Mouse (Mus musculus) midbrain, embryonic 11.5 days (tissue): ENCODE results near the gene Sec63. TPM values are rescaled to one million over a fixed set of nuclear protein-coding genes. Genes with fewer than 3 reads are reported as not detected.

ENCODE experiments used
- ATAC-seq: fragments of 200-750 bp; cut with Nextera tagmentation; 2 replicates; pipeline ENCODE4 v1.8.0; 2017; ENCODE audit warnings: moderate TSS enrichment, moderate library complexity; ENCODE audit not compliant: low FRiP score
- DNase-seq: peaks from one replicate; pipeline ENCODE4 v3.0.0; 2015; ENCODE audit warnings: low spot score; ENCODE audit errors: missing footprints
- H3K27ac ChIP-seq: fragments of 300-500 bp; sonication (generic); 2 replicates; pipeline ENCODE4 v1.5.1; 2014; ENCODE audit warnings: low read depth, low read length
- H3K27me3 ChIP-seq: fragments of 300-500 bp; sonication (generic); 2 replicates; pipeline ENCODE4 v1.6.1; 2014; ENCODE audit warnings: mild to moderate bottlenecking, low read length, moderate library complexity, mixed read lengths; ENCODE audit not compliant: control insufficient read depth, insufficient read depth
- H3K36me3 ChIP-seq: fragments of 300-500 bp; sonication (generic); 2 replicates; pipeline ENCODE4 v1.6.1; 2014; ENCODE audit warnings: mild to moderate bottlenecking, low read length, moderate library complexity, mixed read lengths; ENCODE audit not compliant: control insufficient read depth, insufficient read depth
- H3K4me1 ChIP-seq: fragments of 300-500 bp; sonication (generic); 2 replicates; pipeline ENCODE4 v1.6.1; 2014; ENCODE audit warnings: low read length; ENCODE audit not compliant: control insufficient read depth, insufficient read depth
- H3K4me2 ChIP-seq: fragments of 300-500 bp; sonication (generic); 2 replicates; pipeline ENCODE4 v1.6.1; 2014; ENCODE audit warnings: mild to moderate bottlenecking, moderate library complexity
- H3K4me3 ChIP-seq: fragments of 300-500 bp; sonication (generic); 2 replicates; pipeline ENCODE4 v1.5.1; 2014; ENCODE audit warnings: low read depth, low read length
- H3K9ac ChIP-seq: fragments of 300-500 bp; sonication (generic); 2 replicates; pipeline ENCODE4 v1.6.1; 2014; ENCODE audit warnings: low read length
- H3K9me3 ChIP-seq: fragments of 300-500 bp; sonication (generic); 2 replicates; pipeline ENCODE4 v1.6.1; 2016; ENCODE audit warnings: low read length; ENCODE audit not compliant: control insufficient read depth
- WGBS: fragments of 180-500 bp; shearing (Covaris S2); extraction: QIAGEN DNeasy Blood & Tissue Kit; methylation state at CpG from one replicate; pipeline ENCODE4 v1.1.7; 2014; 5-methylcytosine and 5-hydroxymethylcytosine counted together
- polyA plus RNA-seq: library from polyadenylated mRNA; unstranded; fragments of >200 nt; fragmentation: Nextera tagmentation; extraction: Ambion mirVana; gene quantifications from 2 replicates; pipeline ENCODE4 v1.2.1, GENCODE M21; 2014

Sec63 gene
- polyA plus RNA-seq, result 28.9 and 29.1 TPM in 2 replicates

DNA sequence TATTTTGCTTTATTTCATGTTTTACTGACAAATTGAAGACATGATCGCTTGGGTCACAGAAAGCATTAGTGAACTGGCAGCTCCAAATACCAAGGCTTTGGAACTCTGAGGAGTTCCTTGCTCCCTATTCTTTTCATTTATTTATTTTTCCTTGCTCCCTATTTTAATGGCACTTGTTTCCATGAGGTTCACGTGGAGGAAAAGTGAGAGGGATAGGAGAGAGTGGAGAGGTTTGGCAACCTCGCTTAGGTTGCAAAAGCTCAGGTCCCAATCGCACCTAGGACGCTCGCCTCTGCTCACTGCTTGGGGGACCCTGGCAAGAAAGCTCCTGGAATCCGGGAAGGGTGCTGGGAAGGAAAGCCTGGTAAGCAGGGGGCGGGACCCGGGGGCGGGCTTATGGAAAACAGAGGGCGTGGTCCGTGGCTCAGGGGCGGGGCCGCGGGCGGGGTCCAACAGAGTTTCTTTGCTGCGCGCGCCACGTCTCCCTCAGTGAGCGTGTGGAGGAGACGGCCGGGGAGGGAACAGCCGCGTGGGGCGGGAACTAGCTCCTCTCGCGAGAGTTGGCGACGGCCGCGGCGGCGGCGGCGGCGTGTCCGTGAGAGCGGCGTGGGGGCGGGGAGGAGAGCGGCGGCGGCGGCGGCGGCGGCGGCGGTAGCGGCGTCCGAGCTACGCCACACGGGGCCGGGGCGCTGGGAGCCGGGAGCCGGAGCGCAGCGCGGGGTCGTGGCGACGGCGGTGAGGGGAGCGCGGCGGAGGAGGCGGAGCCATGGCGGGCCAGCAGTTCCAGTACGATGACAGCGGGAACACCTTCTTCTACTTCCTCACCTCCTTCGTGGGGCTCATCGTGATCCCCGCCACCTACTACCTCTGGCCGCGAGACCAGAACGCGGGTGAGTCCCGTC is at the start of gene Sec63:
Sec63 (plus strand) TSS at position 498 of the 902 bp plus-strand sequence.
- DNase-seq (peak; percentile 100), ATAC-seq (peak; percentile 94)
- Histone ChIP-seq H3K36me3 (no peaks in the 10 kb centered on the region), H3K4me3 (peak within 1 kb of the TSS; percentile 97), H3K4me1 (peaks cover 19% of the 10 kb centered on the region), H3K27me3 (no peaks in the 10 kb centered on the region), H3K9ac (peak within 1 kb of the TSS; percentile 99), H3K4me2 (peak within 1 kb of the TSS; percentile 69), H3K27ac (peak within 1 kb of the TSS; percentile 87), H3K9me3 (no peaks in the 10 kb centered on the region)
- WGBS, result under 1% methylated on average over 27 of the region's 81 CpGs

DNA sequence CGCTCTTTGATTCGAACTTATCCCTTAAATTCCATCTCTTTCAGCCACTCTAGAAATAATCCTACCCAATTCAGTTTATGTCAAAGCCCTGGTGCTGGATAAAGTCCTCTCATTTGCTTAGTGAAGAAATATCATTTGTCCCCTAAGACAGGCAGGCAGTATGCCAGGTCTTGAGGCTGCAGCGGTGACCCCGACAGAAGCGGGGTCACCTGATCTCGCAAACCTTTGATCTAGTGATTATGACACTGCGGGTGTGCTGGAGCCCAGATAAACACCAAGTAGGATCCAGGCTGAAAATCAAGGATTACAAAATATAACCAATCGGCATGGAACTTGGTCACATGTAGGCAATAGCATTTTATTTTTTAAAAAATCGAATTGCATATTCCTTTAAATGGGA is 46.6 kb upstream of the Sec63 start:
- no peaks in the 10 kb centered on the region for H3K36me3 ChIP-seq
- no peak overlapping the region for H3K27ac ChIP-seq
- no peaks in the 10 kb centered on the region for H3K27me3 ChIP-seq
- H3K4me2 ChIP-seq, result peak overlapping the region; percentile 9; the same call in 1 of the 2 replicates
- WGBS, result 12% methylated on average over 9 of the region's 9 CpGs
- ATAC-seq, result no peak
- peak; percentile 89 for DNase-seq
- peaks cover 11% of the 10 kb centered on the region for H3K4me1 ChIP-seq
- no peak overlapping the region for H3K4me3 ChIP-seq
- no peak overlapping the region for H3K9ac ChIP-seq
- H3K9me3 ChIP-seq, result no peaks in the 10 kb centered on the region

DNA sequence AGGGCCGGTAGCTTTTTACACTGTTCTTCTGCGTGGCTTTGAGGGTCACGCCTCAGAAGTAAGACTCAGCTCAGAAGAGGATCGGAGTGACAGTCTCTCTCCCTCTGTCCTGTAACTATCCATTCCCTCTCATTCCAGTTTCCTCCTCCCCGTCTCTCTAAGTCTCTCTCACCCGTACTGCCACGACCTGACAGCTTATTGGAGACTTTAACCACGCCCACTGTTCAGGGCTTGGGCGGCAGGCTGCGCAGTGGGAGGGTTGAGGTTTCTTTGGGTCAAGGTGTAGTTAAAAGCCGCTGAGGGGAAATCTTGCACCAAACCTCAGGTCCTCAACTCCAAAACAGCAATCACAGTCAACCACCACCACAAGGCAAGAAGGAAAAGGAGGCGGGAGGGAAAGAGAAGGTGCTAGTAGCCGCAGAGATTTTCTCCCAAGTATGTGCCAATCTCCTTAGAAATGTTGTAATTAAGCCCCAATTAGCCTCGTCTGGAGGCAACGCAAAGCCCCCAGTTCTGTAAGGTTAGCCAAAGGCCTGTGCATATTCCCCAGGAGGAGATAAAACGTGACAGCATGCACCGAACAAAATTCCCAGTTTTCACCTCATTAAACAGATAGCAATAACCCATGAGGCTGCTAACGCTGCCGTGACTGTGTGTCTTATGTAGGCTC is 45.8 kb upstream of the Sec63 start:
- 21% methylated on average over 19 of the region's 19 CpGs for WGBS
- H3K9ac ChIP-seq, result no peak overlapping the region
- H3K4me1 ChIP-seq, result peaks cover 11% of the 10 kb centered on the region
- no peaks in the 10 kb centered on the region for H3K27me3 ChIP-seq
- no peak overlapping the region for H3K27ac ChIP-seq
- no peaks in the 10 kb centered on the region for H3K36me3 ChIP-seq
- ATAC-seq (no peak), DNase-seq (no peak)
- H3K4me3 ChIP-seq, result no peak overlapping the region
- H3K4me2 ChIP-seq, result peak overlapping the region; percentile 25; the same call in 1 of the 2 replicates
- H3K9me3 ChIP-seq, result no peaks in the 10 kb centered on the region

DNA sequence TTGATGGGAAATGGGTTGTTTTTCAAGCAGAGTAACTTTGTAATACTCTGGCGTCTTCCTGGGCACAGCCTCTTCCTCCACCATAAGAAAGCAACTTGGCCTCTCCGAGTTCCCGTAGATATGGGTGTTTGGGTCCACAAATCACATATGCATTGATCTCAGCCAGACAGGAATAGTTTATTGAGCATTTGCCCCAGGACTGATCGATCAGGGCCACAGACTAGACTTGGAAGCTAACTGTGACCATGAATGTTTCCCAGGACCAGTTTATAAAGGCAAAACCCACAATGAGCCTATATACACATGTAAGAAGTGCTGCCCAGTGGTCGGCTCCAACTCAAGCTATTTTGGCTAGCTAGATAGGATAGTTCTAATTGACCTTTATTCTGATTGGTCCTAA is 39.2 kb upstream of the Sec63 start:
- H3K36me3 ChIP-seq, result no peaks in the 10 kb centered on the region
- WGBS, result 92% methylated on average over 5 of the region's 5 CpGs
- no peak for ATAC-seq
- no peak overlapping the region for H3K4me3 ChIP-seq
- peak; percentile 59 for DNase-seq
- no peak overlapping the region for H3K27ac ChIP-seq
- no peaks in the 10 kb centered on the region for H3K9me3 ChIP-seq
- no peak overlapping the region for H3K4me2 ChIP-seq
- H3K27me3 ChIP-seq, result no peaks in the 10 kb centered on the region
- no peaks in the 10 kb centered on the region for H3K4me1 ChIP-seq
- no peak overlapping the region for H3K9ac ChIP-seq

DNA sequence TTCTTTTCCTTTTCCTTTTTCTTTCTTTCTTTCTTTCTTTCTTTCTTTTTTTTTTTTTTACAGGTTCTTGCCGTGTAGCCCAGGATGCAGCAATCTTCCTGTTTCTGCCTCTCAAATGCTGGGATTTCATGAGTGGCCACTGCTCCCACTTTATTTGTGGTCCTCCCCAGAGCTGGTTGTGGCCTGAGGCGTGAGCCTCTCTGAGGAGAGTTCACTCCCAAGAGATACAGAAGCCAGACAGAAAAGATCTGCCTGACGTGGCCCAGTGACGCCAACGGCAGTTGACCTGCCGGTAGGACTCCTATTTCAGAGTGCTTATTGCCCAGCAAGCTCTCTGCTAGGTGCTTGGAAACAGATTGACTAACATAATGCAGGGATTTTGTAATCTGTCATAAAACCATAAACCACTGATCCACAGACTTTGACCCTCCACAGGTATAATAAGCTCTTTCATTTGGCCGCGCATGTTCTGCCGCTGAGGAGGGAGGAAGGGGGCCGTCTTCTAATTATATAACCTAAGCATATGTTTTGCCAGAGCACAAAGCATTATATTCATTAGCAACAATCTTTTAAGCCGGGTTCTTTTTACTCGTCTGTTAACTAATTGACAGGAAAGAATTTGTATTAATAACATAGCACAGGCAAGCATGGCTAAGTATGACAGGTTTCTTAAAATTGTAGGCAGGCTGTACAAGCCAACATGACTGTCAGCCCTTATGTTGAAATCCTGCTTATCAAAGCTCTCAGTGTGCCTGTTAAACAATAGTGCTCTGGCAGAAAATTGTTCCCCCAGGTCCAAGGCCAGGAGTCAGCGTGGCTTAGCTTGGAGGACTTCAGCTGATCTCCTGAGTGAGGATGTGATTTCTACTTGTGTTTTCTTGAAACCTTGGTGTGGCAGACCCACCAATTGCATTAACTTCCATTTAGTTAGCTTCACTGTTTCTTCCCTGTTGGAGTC is 37.7 kb upstream of the Sec63 start:
- DNase-seq (peak; percentile 68), ATAC-seq (no peak)
- no peak overlapping the region for H3K27ac ChIP-seq
- H3K9ac ChIP-seq, result no peak overlapping the region
- H3K36me3 ChIP-seq, result no peaks in the 10 kb centered on the region
- H3K4me2 ChIP-seq, result no peak overlapping the region
- H3K4me3 ChIP-seq, result no peak overlapping the region
- WGBS, result 82% methylated on average over 13 of the region's 13 CpGs
- H3K4me1 ChIP-seq, result no peaks in the 10 kb centered on the region
- H3K9me3 ChIP-seq, result no peaks in the 10 kb centered on the region
- H3K27me3 ChIP-seq, result no peaks in the 10 kb centered on the region

DNA sequence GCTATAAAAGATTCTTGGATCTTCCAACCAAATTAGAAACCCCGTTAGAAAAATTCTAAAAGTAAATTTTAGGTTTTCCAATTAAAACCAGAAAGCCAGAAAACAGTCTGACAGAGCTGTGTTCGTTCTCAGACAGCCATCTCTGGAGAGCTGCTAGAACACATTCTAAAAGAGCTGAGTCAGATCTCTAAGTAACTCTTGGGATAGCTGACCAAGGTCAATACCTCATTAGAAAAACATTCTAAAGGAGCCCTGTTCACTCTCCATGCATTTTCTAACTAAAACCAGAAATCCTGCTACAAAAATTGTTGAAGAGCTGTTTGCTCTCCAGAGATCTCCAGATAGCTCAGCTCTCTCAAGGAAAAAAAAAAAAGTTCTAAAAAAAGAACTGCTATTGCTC is 31.7 kb upstream of the Sec63 start:
- no peaks in the 10 kb centered on the region for H3K36me3 ChIP-seq
- no peaks in the 10 kb centered on the region for H3K9me3 ChIP-seq
- H3K9ac ChIP-seq, result no peak overlapping the region
- no peak overlapping the region for H3K27ac ChIP-seq
- no peak for DNase-seq
- no peaks in the 10 kb centered on the region for H3K27me3 ChIP-seq
- 83% methylated on average over 2 of the region's 2 CpGs for WGBS
- no peak overlapping the region for H3K4me2 ChIP-seq
- no peak for ATAC-seq
- H3K4me3 ChIP-seq, result no peak overlapping the region
- H3K4me1 ChIP-seq, result no peaks in the 10 kb centered on the region

DNA sequence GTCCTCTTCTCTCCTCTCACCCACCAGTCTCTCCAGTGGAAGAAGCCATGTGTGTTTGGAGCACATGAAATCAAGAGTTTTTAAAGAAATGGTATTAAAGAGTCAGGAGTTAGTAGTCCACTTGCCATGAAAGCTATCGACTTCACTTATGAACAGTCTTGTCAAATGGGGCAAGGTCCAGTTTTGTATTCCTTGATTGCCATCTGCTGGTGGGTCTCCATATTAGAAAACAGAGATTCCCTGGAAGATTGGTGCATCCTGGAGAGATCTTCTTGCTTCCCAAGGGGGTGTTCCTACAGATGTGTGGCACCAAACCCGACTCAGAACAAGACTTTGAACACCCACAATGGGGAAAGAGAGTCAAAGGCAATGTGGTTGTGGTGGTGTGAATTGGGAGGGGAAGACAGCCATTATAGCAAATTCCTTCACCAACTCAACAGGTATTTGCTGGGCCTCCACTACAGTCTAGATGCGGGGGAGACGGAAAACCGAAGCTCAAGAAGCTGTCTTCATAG is 26.7 kb upstream of the Sec63 start:
- no peaks in the 10 kb centered on the region for H3K9me3 ChIP-seq
- no peaks in the 10 kb centered on the region for H3K36me3 ChIP-seq
- DNase-seq, result peak; percentile 90
- no peak overlapping the region for H3K9ac ChIP-seq
- H3K4me1 ChIP-seq, result no peaks in the 10 kb centered on the region
- no peaks in the 10 kb centered on the region for H3K27me3 ChIP-seq
- H3K4me2 ChIP-seq, result no peak overlapping the region
- WGBS, result 67% methylated on average over 5 of the region's 5 CpGs
- H3K27ac ChIP-seq, result no peak overlapping the region
- no peak for ATAC-seq
- H3K4me3 ChIP-seq, result no peak overlapping the region

DNA sequence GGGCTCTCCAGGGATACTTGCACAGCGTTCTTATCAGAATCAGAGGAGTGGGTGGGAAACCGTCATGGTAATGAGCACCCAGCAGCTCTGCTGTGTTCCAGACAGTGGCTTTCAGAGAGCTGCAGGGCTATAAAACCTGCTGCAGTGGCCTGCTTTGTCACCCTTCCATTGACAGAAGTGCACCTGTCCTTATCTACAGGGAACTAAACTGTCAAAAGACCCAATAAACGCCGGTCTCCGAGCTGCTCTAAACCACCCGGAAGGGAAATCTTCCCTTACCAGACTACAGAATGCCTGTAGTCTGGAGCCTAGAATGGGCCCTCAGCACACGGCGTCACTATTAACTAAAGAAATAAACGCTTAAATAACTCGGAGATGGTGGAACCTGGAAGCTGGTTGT is 9.5 kb upstream of the Sec63 start:
- Histone ChIP-seq H3K4me1 (no peaks in the 10 kb centered on the region), H3K4me3 (no peak overlapping the region), H3K36me3 (no peaks in the 10 kb centered on the region), H3K9ac (no peak overlapping the region), H3K4me2 (no peak overlapping the region), H3K27me3 (no peaks in the 10 kb centered on the region), H3K27ac (no peak overlapping the region), H3K9me3 (no peaks in the 10 kb centered on the region)
- DNase-seq (no peak), ATAC-seq (no peak)
- WGBS, result 83% methylated on average over 10 of the region's 10 CpGs
